Mouse (Mus musculus) spleen, postnatal 4 days (tissue): ENCODE measurements around the gene 1700029J07Rik.

Experiments
- DNase-seq, 2 experiments: peaks; one replicate each; pipeline ENCODE4 v3.0.0; 2022; ENCODE audit warnings: low spot score in 2 of 2

Gene 1700029J07Rik

GRCm38 (mm10) chr8:45975126-45975836 is at the start of gene 1700029J07Rik, which contains the start of gene Ufsp2:
1700029J07Rik (minus strand) TSS chr8:45975252.
Ufsp2 (plus strand) TSS chr8:45975528.
- DNase-seq = peak; percentile 93 to 98

GRCm38 (mm10) chr8:46024392-46024791 is 49.3 kb upstream of the 1700029J07Rik start:
- DNase-seq = no peak

GRCm38 (mm10) chr8:46022758-46023157 is 47.7 kb upstream of the 1700029J07Rik start:
- no peak for DNase-seq

GRCm38 (mm10) chr8:46022203-46022602 is 47.2 kb upstream of the 1700029J07Rik start:
- no peak for DNase-seq

- no peak for DNase-seq
These were observed 36.0 kb upstream of the 1700029J07Rik start for GRCm38 (mm10) chr8:46010746-46011680.

- DNase-seq = no peak
These were observed 35.3 kb upstream of the 1700029J07Rik start for GRCm38 (mm10) chr8:46010306-46010705.

- DNase-seq = no peak
These were observed 32.1 kb upstream of the 1700029J07Rik start for GRCm38 (mm10) chr8:46007050-46007672.

GRCm38 (mm10) chr8:46005596-46005995 is 30.5 kb upstream of the 1700029J07Rik start, which contains the start of gene Ankrd37:
Ankrd37 (minus strand) TSS chr8:46005707.
- DNase-seq = no peak

- peak; percentile 98 to 99 for DNase-seq
These were observed 25.0 kb upstream of the 1700029J07Rik start for GRCm38 (mm10) chr8:45999784-46000705.

- DNase-seq = no peak
These were observed 24.2 kb upstream of the 1700029J07Rik start, which contains the start of gene Lrp2bp for GRCm38 (mm10) chr8:45999138-45999783. Lrp2bp (plus strand) TSS chr8:45999303.

- no peak for DNase-seq
These were observed 23.2 kb upstream of the 1700029J07Rik start for GRCm38 (mm10) chr8:45998228-45998627.

- no peak for DNase-seq
These were observed 20.5 kb upstream of the 1700029J07Rik start for GRCm38 (mm10) chr8:45995576-45995975.

- DNase-seq = no peak
These were observed 19.1 kb upstream of the 1700029J07Rik start for GRCm38 (mm10) chr8:45994111-45994510.

GRCm38 (mm10) chr8:45990631-45991310 is 15.7 kb upstream of the 1700029J07Rik start:
- no peak for DNase-seq

GRCm38 (mm10) chr8:45988189-45988588 is 13.1 kb upstream of the 1700029J07Rik start:
- DNase-seq = no peak

- no peak for DNase-seq
These were observed 11.6 kb upstream of the 1700029J07Rik start for GRCm38 (mm10) chr8:45986665-45987064.

- no peak for DNase-seq
These were observed 901 bp upstream of the 1700029J07Rik start for GRCm38 (mm10) chr8:45975837-45976468.

GRCm38 (mm10) chr8:45973988-45974505 is 1.0 kb downstream of the 1700029J07Rik start:
- DNase-seq = no peak

GRCm38 (mm10) chr8:45970894-45971293 is 4.2 kb downstream of the 1700029J07Rik start:
- no peak for DNase-seq
